Mouse (Mus musculus) c-Kit-positive CD71-positive TER-119-positive erythroid progenitor cells, embryonic 14.5 days (primary cell): ENCODE measurements at regions not wholly inside any gene's neighbourhood (a gene's known extent, or its start where the extent isn't known, plus 50 kb on each side); places are given as distances from the start of the nearest gene placed in this dataset.
"Not testable (repeated sequence)": the region's sequence is repeated elsewhere in the genome, so short reads cannot be mapped to it uniquely, and the experiment has no call there.

Experiments
- DNase-seq: peaks from one replicate; pipeline ENCODE4 v3.0.0-alpha.2; 2013; ENCODE audit warnings: low spot score

DNA sequence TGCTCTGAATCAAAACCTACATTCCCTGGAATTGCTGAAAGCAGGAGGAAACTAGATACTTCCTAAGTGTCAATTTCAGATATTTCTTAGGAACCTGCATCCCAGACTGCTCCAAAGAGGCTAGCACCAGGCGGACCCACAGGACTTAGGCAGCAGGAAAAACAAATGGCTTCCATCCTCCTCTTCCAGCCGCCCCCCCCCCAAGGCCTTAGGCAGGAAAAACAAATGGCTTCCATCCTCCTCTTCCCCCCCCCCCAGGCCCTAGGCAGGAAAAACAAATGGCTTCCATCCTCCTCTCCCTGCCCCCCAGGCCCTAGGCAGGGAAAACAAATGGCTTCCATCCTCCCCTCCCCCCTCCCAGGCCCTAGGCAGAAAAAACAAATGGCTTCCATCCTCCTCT is 64.5 kb upstream of the Nap1l2 start:
- no peak for DNase-seq

DNA sequence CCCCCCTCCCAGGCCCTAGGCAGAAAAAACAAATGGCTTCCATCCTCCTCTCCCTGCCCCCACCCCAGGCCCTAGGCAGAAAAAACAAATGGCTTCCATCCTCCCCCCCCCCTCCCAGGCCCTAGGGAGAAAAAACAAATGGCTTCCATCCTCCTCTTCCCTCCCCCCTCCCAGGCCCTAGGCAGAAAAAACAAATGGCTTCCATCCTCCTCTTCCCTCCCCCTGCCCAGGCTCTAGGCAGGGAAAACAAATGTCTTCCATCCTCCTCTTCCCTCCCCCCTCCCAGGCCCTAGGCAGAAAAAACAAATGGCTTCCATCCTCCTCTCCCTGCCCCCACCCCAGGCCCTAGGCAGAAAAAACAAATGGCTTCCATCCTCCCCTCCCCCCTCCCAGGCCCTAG is 65.0 kb upstream of the Nap1l2 start:
- not testable (repeated sequence) for DNase-seq

- not testable (repeated sequence) for DNase-seq
These were observed 65.8 kb upstream of the Nap1l2 start for GRCm38 (mm10) chrX:103252056-103252850.

DNA sequence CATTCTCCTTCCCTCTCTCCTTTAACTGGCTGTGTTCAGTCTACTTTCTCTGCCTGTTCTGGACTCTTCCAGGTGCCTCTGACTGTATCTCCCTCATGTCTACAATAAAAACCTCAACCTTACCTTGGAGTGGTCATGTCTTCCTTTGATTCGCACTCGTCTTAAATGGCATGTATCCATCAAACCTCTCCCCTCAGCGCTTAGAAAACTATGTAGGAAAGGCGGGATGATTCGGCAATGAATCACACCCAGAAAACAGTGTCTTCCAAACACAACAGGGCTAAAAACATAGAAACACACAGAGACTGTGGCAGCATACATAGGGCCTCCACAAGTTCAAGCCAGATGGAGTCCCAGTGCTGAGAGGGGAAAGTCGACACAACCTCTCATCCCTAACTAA is 66.4 kb upstream of the Nap1l2 start:
- no peak for DNase-seq

- no peak for DNase-seq
These were observed 66.3 kb upstream of the Cdx4 start for GRCm38 (mm10) chrX:103254867-103255266.

DNA sequence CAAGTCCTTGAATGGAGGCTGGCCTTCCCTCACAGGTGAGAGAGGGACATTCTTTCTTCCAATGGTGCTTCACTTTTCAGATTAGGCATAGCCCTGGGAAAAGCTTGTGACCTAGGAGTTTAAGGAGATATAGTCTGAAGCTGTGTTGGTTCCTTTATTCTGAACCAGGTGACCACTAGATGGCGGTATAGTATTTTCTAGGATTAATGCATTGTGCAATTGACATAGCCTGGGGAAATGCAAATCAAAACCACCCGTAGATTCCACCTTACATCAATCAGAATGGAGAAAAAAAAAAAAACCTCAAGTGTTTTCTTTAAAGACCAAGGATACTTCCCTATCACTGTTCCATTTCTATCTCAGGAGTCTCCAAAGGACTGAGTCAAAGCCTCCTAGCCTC is 61.3 kb upstream of the Cdx4 start:
- DNase-seq, result peak; percentile 34
